Mouse (Mus musculus): ENCODE results near the gene Dtx4.

- TF ChIP-seq CTCF (IDR thresholded peaks at IDR 0.05) (no peak), EP300 (IDR thresholded peaks at IDR 0.05) (no peak)
Observed at GRCm38 (mm10) chr19:12494972-12495535, 6.2 kb downstream of the Dtx4 start.
